Mouse (Mus musculus) hindbrain, embryonic 11.5 days (tissue): ENCODE measurements around the gene Cdh23. TPM values are rescaled to one million over a fixed set of nuclear protein-coding genes. Genes with fewer than 3 reads are reported as not detected.

Experiments used
- ATAC-seq: fragments of 200-750 bp; cut with Nextera tagmentation; 2 replicates; pipeline ENCODE4 v1.8.0; 2017; ENCODE audit warnings: mild to moderate bottlenecking, moderate TSS enrichment, moderate library complexity; ENCODE audit not compliant: low FRiP score
- DNase-seq: peaks from one replicate; pipeline ENCODE4 v3.0.0-alpha.2; 2015; ENCODE audit warnings: low spot score
- H3K27ac ChIP-seq: fragments of 300-500 bp; sonication (generic); 2 replicates; pipeline ENCODE4 v1.5.1; 2014; ENCODE audit warnings: mild to moderate bottlenecking, low read depth, low read length
- H3K27me3 ChIP-seq: fragments of 300-500 bp; sonication (generic); 2 replicates; pipeline ENCODE4 v1.6.1; 2014; ENCODE audit warnings: mild to moderate bottlenecking, low read length, moderate library complexity, mixed read lengths; ENCODE audit not compliant: control insufficient read depth, insufficient read depth
- H3K36me3 ChIP-seq: fragments of 300-500 bp; sonication (generic); 2 replicates; pipeline ENCODE4 v1.6.1; 2014; ENCODE audit warnings: mild to moderate bottlenecking, low read length, moderate library complexity, mixed read lengths; ENCODE audit not compliant: control insufficient read depth, insufficient read depth
- H3K4me1 ChIP-seq: fragments of 300-500 bp; sonication (generic); replicated peaks from 2 replicates; pipeline ENCODE4 v1.6.1; 2014; ENCODE audit warnings: low read length, mixed read lengths; ENCODE audit not compliant: control insufficient read depth, insufficient read depth
- H3K4me2 ChIP-seq: fragments of 300-500 bp; sonication (generic); replicated peaks from 2 replicates; pipeline ENCODE4 v1.6.1; 2014; ENCODE audit warnings: mild to moderate bottlenecking, low read depth, low read length
- H3K4me3 ChIP-seq: fragments of 300-500 bp; sonication (generic); 2 replicates; pipeline ENCODE4 v1.5.1; 2014; ENCODE audit warnings: low read depth, low read length
- H3K9ac ChIP-seq: fragments of 300-500 bp; sonication (generic); 2 replicates; pipeline ENCODE4 v1.6.1; 2014; ENCODE audit warnings: low read depth, low read length
- H3K9me3 ChIP-seq: fragments of 300-500 bp; sonication (generic); 2 replicates; pipeline ENCODE4 v1.6.1; 2016; ENCODE audit warnings: low read length; ENCODE audit not compliant: control insufficient read depth
- WGBS: fragments of 180-500 bp; shearing (Covaris S2); extraction: QIAGEN DNeasy Blood & Tissue Kit; methylation state at CpG from one replicate; pipeline ENCODE4 v1.1.7; 2014; 5-methylcytosine and 5-hydroxymethylcytosine counted together
- polyA plus RNA-seq: library from polyadenylated mRNA; unstranded; fragments of >200 nt; fragmentation: Nextera tagmentation; extraction: Ambion mirVana; gene quantifications from 2 replicates; pipeline ENCODE4 v1.2.1, GENCODE M21; 2014

Cdh23 gene
- polyA plus RNA-seq, 1 experiment from 2014 or later, result 1.6 TPM

DNA sequence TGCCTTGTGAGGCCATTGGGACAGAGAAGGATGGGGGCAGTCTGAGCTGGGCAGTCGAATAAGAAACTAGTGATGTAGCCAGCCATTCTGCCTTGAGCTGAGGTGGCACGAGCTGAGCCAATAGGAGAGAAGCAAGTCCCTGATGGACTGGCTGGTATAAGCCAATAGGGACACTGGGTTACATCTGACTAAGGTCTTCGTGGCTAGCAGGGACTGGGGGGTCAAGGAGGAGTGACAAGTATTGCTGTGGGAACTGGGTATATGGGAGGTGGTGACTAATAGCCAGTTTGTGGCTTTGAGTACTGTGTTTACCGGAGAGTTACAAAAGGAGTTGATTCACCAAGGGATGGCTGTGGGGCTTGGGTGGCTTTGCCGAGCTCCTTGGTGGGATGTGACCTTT is 300.7 kb downstream of the Cdh23 start:
- Histone ChIP-seq H3K27me3 (no peaks in the 10 kb centered on the region), H3K4me3 (no peak overlapping the region), H3K4me1 (0 out of 2 replicates have a peak, but pooled peaks cover 2% of the 10 kb centered on the region), H3K4me2 (no peak overlapping the region), H3K27ac (no peak overlapping the region), H3K9ac (no peak overlapping the region), H3K9me3 (no peaks in the 10 kb centered on the region), H3K36me3 (no peaks in the 10 kb centered on the region)
- DNase-seq, result no peak
- ATAC-seq, result no peak
- WGBS, result 73% methylated on average over 5 of the region's 5 CpGs

DNA sequence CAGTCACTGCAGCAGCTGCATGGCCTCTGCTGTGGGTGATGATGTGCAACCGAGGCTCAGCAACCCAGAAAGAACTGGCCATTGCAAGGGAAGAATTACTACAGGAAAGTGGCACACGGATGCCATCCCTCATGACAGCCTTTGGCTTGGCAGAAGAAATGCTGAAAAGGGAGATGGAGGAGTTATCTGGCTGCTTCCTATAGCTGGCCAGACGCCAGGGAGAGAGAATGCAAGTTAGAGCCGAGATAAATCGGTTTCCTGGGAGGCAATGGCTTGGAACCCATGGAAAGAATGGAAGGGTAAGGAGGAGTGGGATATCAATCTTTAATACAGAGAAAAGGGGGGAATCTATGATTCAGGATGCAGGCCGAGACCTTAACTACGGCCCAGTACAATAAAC is 301.4 kb downstream of the Cdh23 start:
- Histone ChIP-seq H3K4me1 (0 out of 2 replicates have a peak, but pooled peaks cover 2% of the 10 kb centered on the region), H3K9me3 (no peaks in the 10 kb centered on the region), H3K9ac (no peak overlapping the region), H3K27me3 (no peaks in the 10 kb centered on the region), H3K4me3 (no peak overlapping the region), H3K4me2 (no peak overlapping the region), H3K27ac (no peak overlapping the region), H3K36me3 (no peaks in the 10 kb centered on the region)
- ATAC-seq, result no peak
- 90% methylated on average over 7 of the region's 7 CpGs for WGBS
- no peak for DNase-seq

DNA sequence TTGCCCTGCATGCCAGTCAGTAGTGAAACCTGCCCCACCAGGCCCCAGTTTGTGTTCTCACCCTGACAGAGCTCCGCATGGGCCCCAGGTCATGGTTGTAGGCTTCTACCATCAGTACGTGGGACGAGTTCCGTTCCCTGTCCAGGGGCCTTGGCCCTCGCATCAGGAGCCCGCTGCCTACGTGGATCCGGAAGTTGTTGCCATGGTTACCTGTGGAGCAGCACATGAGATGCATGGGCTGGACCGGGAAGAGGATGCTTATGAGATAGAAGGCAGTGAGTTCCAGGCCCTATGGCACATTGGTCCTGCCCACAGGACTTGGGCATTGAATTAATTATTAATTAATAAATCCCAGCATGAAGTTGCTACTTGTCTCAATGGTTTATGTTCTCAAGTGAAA is 304.6 kb downstream of the Cdh23 start:
- no peak overlapping the region for H3K4me2 ChIP-seq
- 92% methylated on average over 9 of the region's 9 CpGs for WGBS
- H3K9me3 ChIP-seq, result no peaks in the 10 kb centered on the region
- H3K36me3 ChIP-seq, result no peaks in the 10 kb centered on the region
- no peak overlapping the region for H3K9ac ChIP-seq
- no peaks in the 10 kb centered on the region; the same call in 1 of the 2 replicates for H3K4me1 ChIP-seq
- no peak overlapping the region for H3K27ac ChIP-seq
- H3K27me3 ChIP-seq, result no peaks in the 10 kb centered on the region
- DNase-seq (no peak), ATAC-seq (no peak)
- H3K4me3 ChIP-seq, result no peak overlapping the region

- Histone ChIP-seq H3K36me3 (no peaks in the 10 kb centered on the region), H3K27ac (no peak overlapping the region), H3K4me3 (no peak overlapping the region), H3K4me1 (no peaks in the 10 kb centered on the region; the same call in 1 of the 2 replicates), H3K9ac (no peak overlapping the region), H3K27me3 (no peaks in the 10 kb centered on the region), H3K9me3 (no peaks in the 10 kb centered on the region), H3K4me2 (no peak overlapping the region)
- 53% methylated on average over 5 of the region's 5 CpGs for WGBS
- ATAC-seq (no peak), DNase-seq (no peak)
These were observed 305.3 kb downstream of the Cdh23 start for GRCm38 (mm10) chr10:60390904-60391420.

DNA sequence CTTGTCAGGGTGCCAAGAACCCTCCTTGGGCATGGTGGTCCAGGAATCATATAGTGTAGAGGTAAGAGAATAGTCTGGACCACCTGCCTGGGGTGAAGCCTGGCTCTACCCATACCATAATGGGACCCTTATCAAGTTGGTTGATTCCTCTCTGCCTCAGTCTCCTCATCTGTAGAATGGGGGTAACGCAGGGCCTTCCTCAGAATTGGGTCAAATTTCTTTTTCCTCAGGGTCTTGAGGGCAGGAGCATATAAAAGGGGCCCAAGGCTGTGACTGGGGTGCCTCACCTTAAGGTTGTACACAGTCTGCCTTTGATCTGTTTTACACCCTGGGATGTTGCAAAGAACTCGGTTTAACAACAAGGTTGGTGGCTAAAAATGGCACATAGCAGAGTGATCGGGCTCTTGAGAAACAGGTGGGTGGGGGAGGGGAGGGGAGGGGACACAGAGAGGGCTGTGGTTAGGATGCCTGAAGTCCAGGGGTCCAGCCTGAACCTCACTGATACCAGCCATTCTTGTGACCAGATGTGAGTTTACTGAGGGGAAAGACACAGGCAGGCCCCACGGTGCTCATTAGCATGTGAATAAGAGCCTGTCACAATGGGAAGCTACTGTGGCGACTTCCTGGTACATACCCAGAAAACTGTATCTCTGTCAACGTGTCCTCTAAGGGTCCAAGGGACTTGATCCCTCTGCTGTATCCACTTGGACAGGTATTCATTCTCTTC is 305.9 kb downstream of the Cdh23 start:
- H3K9ac ChIP-seq, result no peak overlapping the region
- H3K4me3 ChIP-seq, result no peak overlapping the region
- no peaks in the 10 kb centered on the region; the same call in 1 of the 2 replicates for H3K4me1 ChIP-seq
- H3K36me3 ChIP-seq, result no peaks in the 10 kb centered on the region
- H3K27me3 ChIP-seq, result no peaks in the 10 kb centered on the region
- no peaks in the 10 kb centered on the region for H3K9me3 ChIP-seq
- H3K4me2 ChIP-seq, result no peak overlapping the region
- DNase-seq, result peak; percentile 42
- 0 out of 2 replicates have a peak, but pooled peaks have one; percentile 35 for ATAC-seq
- WGBS, result 34% methylated on average over 6 of the region's 6 CpGs
- no peak overlapping the region for H3K27ac ChIP-seq

DNA sequence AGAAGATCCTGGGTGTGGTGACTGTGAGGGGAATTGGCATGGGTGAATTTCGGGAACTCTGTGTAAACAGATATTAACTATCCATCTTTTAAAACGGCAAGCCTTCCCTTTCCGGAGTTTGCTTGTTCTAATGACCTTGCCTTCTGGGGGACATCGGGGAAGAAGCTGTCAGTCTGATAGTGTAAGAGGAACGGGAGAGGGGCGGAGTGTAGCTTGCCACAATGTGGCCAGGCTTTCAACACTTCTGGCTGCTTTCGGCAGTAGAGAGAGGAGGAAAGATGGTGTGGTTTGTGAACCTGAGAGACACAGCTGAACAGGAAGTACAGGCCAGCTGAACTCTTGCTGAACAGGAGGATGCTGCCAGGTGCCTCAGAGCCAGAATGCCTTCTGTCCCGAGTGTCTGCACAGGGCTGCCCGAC is 306.8 kb downstream of the Cdh23 start:
- ATAC-seq (no peak), DNase-seq (no peak)
- Histone ChIP-seq H3K9me3 (no peaks in the 10 kb centered on the region), H3K4me2 (no peak overlapping the region), H3K36me3 (no peaks in the 10 kb centered on the region), H3K9ac (no peak overlapping the region), H3K4me3 (no peak overlapping the region), H3K27me3 (no peaks in the 10 kb centered on the region), H3K27ac (no peak overlapping the region), H3K4me1 (no peaks in the 10 kb centered on the region; the same call in 1 of the 2 replicates)
- 55% methylated on average over 9 of the region's 9 CpGs for WGBS

- 94% methylated on average over 2 of the region's 2 CpGs for WGBS
- H3K9ac ChIP-seq, result no peak overlapping the region
- ATAC-seq (no peak), DNase-seq (no peak)
- H3K36me3 ChIP-seq, result no peaks in the 10 kb centered on the region
- no peaks in the 10 kb centered on the region; the same call in 1 of the 2 replicates for H3K4me1 ChIP-seq
- no peak overlapping the region for H3K27ac ChIP-seq
- H3K9me3 ChIP-seq, result no peaks in the 10 kb centered on the region
- no peak overlapping the region for H3K4me2 ChIP-seq
- no peaks in the 10 kb centered on the region for H3K27me3 ChIP-seq
- H3K4me3 ChIP-seq, result no peak overlapping the region
These were observed 308.0 kb downstream of the Cdh23 start for GRCm38 (mm10) chr10:60388332-60388731.

DNA sequence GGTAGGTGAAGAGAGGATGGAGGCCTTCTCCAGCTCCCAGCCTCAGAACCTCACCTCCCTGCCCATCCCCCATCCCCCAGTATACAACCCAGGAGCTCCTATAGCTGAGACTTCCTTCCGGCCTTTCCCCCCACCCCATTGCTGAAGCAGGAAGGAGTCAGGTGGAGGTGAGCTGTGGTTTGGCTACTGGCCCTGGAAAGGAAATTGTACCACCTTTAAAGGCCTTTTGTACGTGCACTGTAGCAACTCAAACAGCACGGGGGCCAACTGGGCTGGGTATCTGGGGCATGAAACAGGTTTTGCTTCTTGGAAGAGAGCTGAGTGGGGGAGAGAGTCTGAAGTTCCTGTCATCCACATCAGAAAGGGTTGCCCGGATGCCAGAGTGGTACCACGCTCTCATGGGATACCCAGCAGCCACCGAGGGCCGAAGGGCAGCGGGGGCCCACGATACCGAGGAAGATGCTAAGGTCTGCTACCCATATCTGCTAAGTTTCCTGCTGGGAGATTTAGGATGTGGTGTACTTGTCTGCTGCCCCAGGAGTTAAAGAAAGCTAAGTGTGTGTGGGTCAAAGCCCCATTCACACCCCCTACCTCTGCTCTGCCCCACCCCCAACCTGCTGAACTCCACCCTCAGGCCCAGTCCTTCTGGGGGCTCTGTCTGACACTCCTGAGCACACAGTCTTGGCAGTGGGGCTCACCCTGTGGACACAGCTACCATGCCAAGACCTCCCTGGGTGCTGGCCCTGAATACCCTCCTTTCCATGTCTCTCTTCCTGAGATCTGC is 315.0 kb downstream of the Cdh23 start:
- Histone ChIP-seq H3K9me3 (no peaks in the 10 kb centered on the region), H3K4me1 (no peaks in the 10 kb centered on the region), H3K36me3 (no peaks in the 10 kb centered on the region), H3K4me2 (no peak overlapping the region), H3K9ac (no peak overlapping the region), H3K27me3 (no peaks in the 10 kb centered on the region), H3K4me3 (no peak overlapping the region), H3K27ac (no peak overlapping the region)
- no peak for ATAC-seq
- no peak for DNase-seq
- WGBS, result 77% methylated on average over 10 of the region's 10 CpGs
